Mouse (Mus musculus) stomach, embryonic 14.5 days (tissue): ENCODE measurements around the gene Cadm1. TPM values are rescaled to one million over a fixed set of nuclear protein-coding genes. Genes with fewer than 3 reads are reported as not detected.

Experiments used
- ATAC-seq: fragments of 200-750 bp; cut with Nextera tagmentation; 2 replicates; pipeline ENCODE4 v1.8.0; 2017; ENCODE audit warnings: low read depth, moderate TSS enrichment; ENCODE audit not compliant: insufficient number of reproducible peaks, insufficient read depth, low FRiP score
- H3K27ac ChIP-seq: fragments of 300-500 bp; sonication (generic); 2 replicates; pipeline ENCODE4 v1.5.1; 2014; ENCODE audit warnings: mild to moderate bottlenecking, low read length, moderate library complexity, mixed read lengths
- H3K27me3 ChIP-seq: fragments of 300-500 bp; sonication (generic); 2 replicates; pipeline ENCODE4 v1.6.1; 2014; ENCODE audit warnings: low read length, control low read depth, mixed read lengths; ENCODE audit not compliant: control insufficient read depth, insufficient read depth
- H3K36me3 ChIP-seq: fragments of 300-500 bp; sonication (generic); 2 replicates; pipeline ENCODE4 v1.6.1; 2014; ENCODE audit warnings: mild to moderate bottlenecking, control low read depth, low read length, moderate library complexity, mixed read lengths; ENCODE audit not compliant: control insufficient read depth, insufficient read depth
- H3K4me1 ChIP-seq: fragments of 300-500 bp; sonication (generic); 2 replicates; pipeline ENCODE4 v1.6.1; 2014; ENCODE audit warnings: low read length, control low read depth, mixed read lengths; ENCODE audit not compliant: control insufficient read depth, insufficient read depth
- H3K4me2 ChIP-seq: fragments of 300-500 bp; sonication (generic); replicated peaks from 2 replicates; pipeline ENCODE4 v1.6.1; 2014; ENCODE audit warnings: low read depth, low read length, control low read depth
- H3K4me3 ChIP-seq: fragments of 300-500 bp; sonication (generic); 2 replicates; pipeline ENCODE4 v1.5.1; 2014; ENCODE audit warnings: low read depth, low read length, control low read depth
- H3K9ac ChIP-seq: fragments of 300-500 bp; sonication (generic); replicated peaks from 2 replicates; pipeline ENCODE4 v1.6.1; 2014; ENCODE audit warnings: low read depth, mild to moderate bottlenecking, control low read depth, low read length, moderate library complexity, mixed read lengths
- H3K9me3 ChIP-seq: fragments of 300-500 bp; sonication (generic); 2 replicates; pipeline ENCODE4 v1.6.1; 2016; ENCODE audit warnings: low read depth, low read length, control low read depth; ENCODE audit not compliant: control insufficient read depth
- WGBS: fragments of 180-500 bp; shearing (Covaris S2); extraction: QIAGEN DNeasy Blood & Tissue Kit; methylation state at CpG from one replicate; pipeline ENCODE4 v1.1.7; 2014; 5-methylcytosine and 5-hydroxymethylcytosine counted together
- polyA plus RNA-seq: library from polyadenylated mRNA; unstranded; fragments of >200 nt; fragmentation: Nextera tagmentation; extraction: Ambion mirVana; gene quantifications from 2 replicates; pipeline ENCODE4 v1.2.1, GENCODE M21; 2014

Cadm1 gene
- polyA plus RNA-seq = 70.5 and 74.6 TPM in 2 replicates

DNA sequence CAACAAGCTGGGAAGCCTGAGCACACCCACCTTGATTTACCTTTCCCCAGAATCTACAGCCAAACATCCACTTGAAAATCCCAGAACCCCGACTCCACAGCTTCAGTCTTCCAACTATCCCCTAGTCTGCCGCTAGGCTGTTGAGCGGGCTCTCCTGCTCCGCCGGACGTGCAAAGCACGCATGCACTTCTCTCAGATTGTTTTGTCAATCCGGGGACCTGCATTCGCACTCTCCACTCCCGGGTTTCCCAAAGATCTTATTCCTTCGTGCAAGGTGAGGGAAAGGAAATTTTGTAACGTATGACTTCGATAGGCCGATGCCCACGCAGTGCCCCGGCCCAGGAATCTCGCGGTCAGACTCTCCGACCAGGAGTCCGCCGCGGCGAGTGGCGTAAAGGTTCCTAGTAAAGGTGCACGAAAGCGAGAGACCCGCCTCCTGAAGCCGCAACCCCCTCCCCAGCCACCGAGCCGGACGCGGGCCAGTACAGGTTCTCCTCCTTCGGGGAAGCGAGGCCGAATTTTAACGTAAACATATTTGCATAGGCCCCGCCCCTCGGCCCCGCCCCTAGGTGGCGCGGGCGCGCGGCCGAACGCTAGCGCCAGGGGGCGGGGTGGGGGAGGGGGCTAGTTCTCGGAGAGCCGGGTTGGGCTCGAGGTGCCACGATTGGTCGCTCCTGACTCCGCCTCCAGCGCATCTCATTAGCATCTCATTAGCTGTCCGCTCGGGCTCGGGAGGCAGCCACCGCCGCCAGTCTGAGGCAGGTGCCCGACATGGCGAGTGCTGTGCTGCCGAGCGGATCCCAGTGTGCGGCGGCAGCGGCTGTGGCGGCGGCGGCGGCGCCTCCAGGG is at the start of gene Cadm1:
Gene Cadm1 (plus strand): TSS at position 572 of the 849 bp plus-strand sequence.
- Histone ChIP-seq H3K36me3 (no peaks in the 10 kb centered on the region), H3K9ac (peak within 1 kb of the TSS; percentile 61), H3K4me3 (peak within 1 kb of the TSS; percentile 46), H3K27ac (peak within 1 kb of the TSS; percentile 89), H3K9me3 (no peaks in the 10 kb centered on the region), H3K4me1 (peaks cover 18% of the 10 kb centered on the region; the same call in 1 of the 2 replicates), H3K4me2 (peak within 1 kb of the TSS; percentile 98), H3K27me3 (no peaks in the 10 kb centered on the region)
- WGBS = under 1% methylated on average over 71 of the region's 72 CpGs
- peak; percentile 94 for ATAC-seq

DNA sequence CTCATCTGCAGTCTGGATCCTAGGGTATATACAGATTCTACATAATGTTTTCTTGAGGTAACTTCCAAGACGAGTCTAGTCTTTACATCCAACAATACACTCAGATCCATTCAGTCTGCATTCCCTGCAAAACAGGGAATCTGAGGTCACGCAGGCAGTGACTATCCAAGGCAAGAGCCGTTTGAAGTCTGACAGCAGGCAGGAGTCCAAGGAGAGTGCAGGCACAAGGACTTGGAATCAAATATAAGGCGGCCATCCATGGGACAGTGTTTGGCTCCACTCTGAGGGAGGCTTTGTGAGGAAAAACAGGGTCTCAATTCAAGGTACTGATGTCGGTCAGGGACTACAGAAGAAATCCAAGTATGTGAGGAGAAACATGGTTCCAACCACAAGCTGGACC is 45.5 kb upstream of the Cadm1 start:
- WGBS = 78% methylated on average over 5 of the region's 5 CpGs
- Histone ChIP-seq H3K4me2 (no peak overlapping the region), H3K9ac (no peak overlapping the region), H3K4me3 (no peak overlapping the region), H3K9me3 (no peaks in the 10 kb centered on the region), H3K36me3 (no peaks in the 10 kb centered on the region), H3K27ac (no peak overlapping the region), H3K4me1 (no peaks in the 10 kb centered on the region), H3K27me3 (no peaks in the 10 kb centered on the region)
- no peak for ATAC-seq

DNA sequence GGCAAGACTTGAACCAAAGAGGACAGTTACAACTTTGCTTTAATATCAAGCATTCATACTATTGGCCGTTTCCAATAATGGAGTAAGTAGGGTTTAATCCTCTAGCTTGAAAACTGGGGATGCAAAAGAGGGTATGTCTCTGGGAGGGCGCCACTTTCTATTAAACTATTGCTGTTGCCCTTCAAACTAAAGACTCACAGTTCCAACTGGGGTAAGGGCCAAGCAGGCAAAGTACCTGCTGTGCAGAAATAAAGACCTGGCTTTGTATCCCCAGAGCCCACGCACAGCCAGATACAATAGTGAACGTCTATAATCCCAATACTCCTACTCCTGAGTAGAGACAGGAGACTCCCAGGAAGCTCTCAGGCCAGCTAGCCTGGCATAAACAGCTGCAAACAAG is 44.8 kb upstream of the Cadm1 start:
- no peak overlapping the region for H3K9ac ChIP-seq
- no peak overlapping the region for H3K27ac ChIP-seq
- no peaks in the 10 kb centered on the region for H3K9me3 ChIP-seq
- no peaks in the 10 kb centered on the region for H3K27me3 ChIP-seq
- no peak for ATAC-seq
- no peak overlapping the region for H3K4me3 ChIP-seq
- H3K4me1 ChIP-seq = no peaks in the 10 kb centered on the region
- 82% methylated on average over 4 of the region's 4 CpGs for WGBS
- no peaks in the 10 kb centered on the region for H3K36me3 ChIP-seq
- H3K4me2 ChIP-seq = no peak overlapping the region

DNA sequence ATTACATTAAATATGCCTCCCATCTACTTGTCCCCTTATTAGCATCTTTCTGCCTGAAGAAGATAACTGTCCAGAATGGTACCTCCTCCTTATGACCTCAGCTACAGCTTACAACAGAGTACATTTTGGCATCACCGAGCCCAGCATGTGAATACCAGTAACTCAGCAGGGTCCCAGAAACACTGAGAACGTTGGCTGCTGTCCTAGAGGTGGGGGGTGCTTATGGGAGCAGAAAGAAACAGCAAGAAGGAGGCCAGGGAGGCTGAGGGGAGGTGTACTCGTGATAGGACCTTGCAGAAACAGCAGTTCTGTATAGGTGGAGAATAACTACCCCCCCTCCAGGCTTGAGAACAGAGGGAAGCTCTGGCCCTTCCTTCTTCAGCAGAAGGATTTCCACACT is 30.2 kb upstream of the Cadm1 start:
- Histone ChIP-seq H3K4me1 (no peaks in the 10 kb centered on the region), H3K4me3 (no peak overlapping the region), H3K4me2 (no peak overlapping the region), H3K9me3 (no peaks in the 10 kb centered on the region), H3K36me3 (no peaks in the 10 kb centered on the region), H3K27me3 (no peaks in the 10 kb centered on the region), H3K9ac (no peak overlapping the region), H3K27ac (no peak overlapping the region)
- no peak for ATAC-seq
- WGBS = 44% methylated on average over 3 of the region's 3 CpGs

DNA sequence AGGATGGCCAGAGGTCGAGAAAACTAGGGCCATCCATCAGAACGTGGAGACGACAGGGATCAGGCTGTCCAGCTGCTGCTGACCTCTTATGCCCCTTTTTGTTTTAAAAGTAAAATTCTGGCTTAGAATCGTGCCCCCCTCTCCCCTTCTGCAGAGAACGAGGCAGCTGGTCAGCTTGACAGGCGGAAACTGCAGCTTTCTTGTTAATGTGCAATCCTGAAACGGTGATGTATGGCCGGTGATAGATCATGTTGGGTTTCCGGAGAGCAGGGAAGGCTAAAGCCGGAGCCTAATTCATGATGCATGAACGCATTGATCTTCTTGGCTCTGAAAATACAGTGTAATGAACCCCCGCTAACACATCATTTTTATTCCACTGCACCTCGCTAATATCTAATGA is 24.0 kb upstream of the Cadm1 start:
- Histone ChIP-seq H3K4me2 (no peak overlapping the region), H3K9me3 (no peaks in the 10 kb centered on the region), H3K27me3 (no peaks in the 10 kb centered on the region), H3K36me3 (no peaks in the 10 kb centered on the region), H3K9ac (no peak overlapping the region), H3K4me3 (no peak overlapping the region), H3K27ac (no peak overlapping the region), H3K4me1 (no peaks in the 10 kb centered on the region)
- no peak for ATAC-seq
- WGBS = 19% methylated on average over 13 of the region's 13 CpGs

DNA sequence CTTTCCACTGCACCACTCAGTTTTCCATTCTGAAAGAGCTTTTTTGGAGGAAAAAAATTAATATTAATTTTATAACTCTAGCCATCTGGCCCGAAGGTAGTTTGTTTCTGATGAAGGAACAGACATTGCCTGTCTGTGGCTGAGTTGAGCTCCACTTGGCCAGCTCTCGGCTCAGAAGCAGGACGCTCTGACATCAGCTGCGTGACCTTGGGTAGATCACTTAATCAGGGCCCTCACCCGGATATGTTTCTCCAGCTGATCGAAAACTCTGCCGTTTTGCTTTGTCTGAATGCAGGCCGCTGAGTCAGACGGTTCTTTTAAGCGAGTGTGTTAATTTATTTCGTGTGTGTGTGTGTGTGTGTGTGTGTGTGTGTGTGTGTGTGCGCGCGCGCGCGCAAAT is 23.1 kb upstream of the Cadm1 start:
- 80% methylated on average over 17 of the region's 17 CpGs for WGBS

DNA sequence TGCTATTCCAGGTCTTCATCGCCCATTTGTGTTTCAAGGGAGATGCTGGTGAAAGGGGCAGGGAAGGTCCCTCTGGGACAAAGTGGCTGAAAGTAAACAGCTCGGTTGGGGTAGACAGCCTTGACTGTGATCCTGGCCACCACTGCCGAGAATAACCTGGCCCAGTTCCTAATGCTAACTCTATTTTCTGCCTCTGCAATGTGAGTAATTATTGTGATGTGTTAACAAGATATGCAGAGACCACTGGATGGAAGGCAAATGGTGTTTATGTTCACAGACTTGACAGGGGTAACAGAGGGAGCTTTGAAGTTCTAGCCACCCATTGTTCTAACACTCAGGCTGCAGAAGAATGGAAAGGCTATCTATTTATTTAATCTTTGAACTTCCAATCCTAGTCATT is 21.9 kb upstream of the Cadm1 start:
- WGBS = 50% methylated on average over 3 of the region's 3 CpGs
- Histone ChIP-seq H3K4me1 (no peaks in the 10 kb centered on the region), H3K36me3 (no peaks in the 10 kb centered on the region), H3K27me3 (no peaks in the 10 kb centered on the region), H3K9ac (no peak overlapping the region), H3K4me2 (no peak overlapping the region), H3K9me3 (no peaks in the 10 kb centered on the region), H3K4me3 (no peak overlapping the region), H3K27ac (no peak overlapping the region)
- ATAC-seq = no peak

More for the DNA sequence above, 23.1 kb upstream of the Cadm1 start:
- Histone ChIP-seq H3K36me3 (no peaks in the 10 kb centered on the region), H3K4me2 (no peak overlapping the region), H3K9ac (no peak overlapping the region), H3K4me1 (no peaks in the 10 kb centered on the region), H3K9me3 (no peaks in the 10 kb centered on the region), H3K4me3 (no peak overlapping the region), H3K27ac (no peak overlapping the region), H3K27me3 (no peaks in the 10 kb centered on the region)
- ATAC-seq = no peak

DNA sequence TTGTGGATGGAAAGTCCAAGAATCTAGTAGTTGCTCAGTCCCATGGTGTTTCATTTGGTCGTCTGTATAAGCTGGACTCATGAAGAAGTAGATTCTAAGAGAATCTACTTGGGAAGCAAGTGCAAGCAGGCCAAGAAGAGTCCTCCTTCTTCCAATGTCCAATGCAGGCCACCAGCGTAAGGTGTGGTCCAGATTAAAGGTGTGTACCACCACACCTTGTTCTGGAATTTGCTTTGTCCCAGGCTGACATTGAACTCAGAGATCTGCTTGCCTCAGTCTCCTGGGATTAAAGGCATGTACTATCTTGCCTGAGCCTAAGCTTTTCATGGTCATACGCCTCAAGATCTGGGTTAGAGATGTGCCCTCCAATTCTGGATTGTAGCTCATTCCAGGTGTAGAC is 17.5 kb upstream of the Cadm1 start:
- ATAC-seq = no peak
- Histone ChIP-seq H3K36me3 (no peaks in the 10 kb centered on the region), H3K4me2 (no peak overlapping the region), H3K4me1 (no peaks in the 10 kb centered on the region), H3K9ac (no peak overlapping the region), H3K4me3 (no peak overlapping the region), H3K27ac (no peak overlapping the region), H3K9me3 (no peaks in the 10 kb centered on the region), H3K27me3 (no peaks in the 10 kb centered on the region)
- 89% methylated on average over 3 of the region's 3 CpGs for WGBS

DNA sequence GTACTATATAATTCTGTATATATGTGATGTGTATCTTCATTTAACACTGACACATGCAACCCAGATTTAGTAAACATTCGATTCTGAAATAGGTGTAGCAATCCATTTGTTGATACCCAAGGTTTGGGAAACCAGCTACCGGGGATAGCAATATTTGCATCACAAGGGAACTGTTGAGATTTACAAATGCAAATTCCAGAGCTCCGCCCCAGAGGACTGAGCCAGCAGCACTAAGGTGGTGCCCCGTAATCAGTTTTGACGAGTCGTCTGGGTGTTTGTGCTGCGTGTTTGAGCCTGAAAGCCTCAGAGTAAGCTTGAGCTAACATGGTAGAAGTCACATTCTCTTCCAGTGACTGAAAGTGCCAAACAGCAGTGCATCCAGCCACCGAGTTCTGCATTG is 15.7 kb upstream of the Cadm1 start:
- no peak overlapping the region for H3K27ac ChIP-seq
- H3K27me3 ChIP-seq = no peaks in the 10 kb centered on the region
- 21% methylated on average over 8 of the region's 8 CpGs for WGBS
- ATAC-seq = no peak
- H3K4me3 ChIP-seq = no peak overlapping the region
- H3K36me3 ChIP-seq = no peaks in the 10 kb centered on the region
- H3K4me2 ChIP-seq = no peak overlapping the region
- no peaks in the 10 kb centered on the region for H3K4me1 ChIP-seq
- H3K9me3 ChIP-seq = no peaks in the 10 kb centered on the region
- no peak overlapping the region for H3K9ac ChIP-seq
